Mouse (Mus musculus) C2C12 (cell line): ENCODE results near the gene Arsa. TPM values are rescaled to one million over a fixed set of nuclear protein-coding genes. Genes with fewer than 3 reads are reported as not detected.

Experiments used
- H3K27me3 ChIP-seq: one replicate; pipeline ENCODE4 v1.6.1; 2011; ENCODE audit not compliant: control insufficient read depth, insufficient read depth, insufficient read length
- H3K36me3 ChIP-seq: one replicate; pipeline ENCODE4 v1.6.1; 2011; ENCODE audit not compliant: control insufficient read depth, insufficient read depth
- H3K4me3 ChIP-seq: one replicate; pipeline ENCODE4 v1.5.1; 2011; ENCODE audit warnings: mild to moderate bottlenecking, control low read depth; ENCODE audit not compliant: poor library complexity, insufficient read depth, severe bottlenecking
- H3K79me2 ChIP-seq: one replicate; pipeline ENCODE4 v1.6.1; 2011; ENCODE audit not compliant: control insufficient read depth, insufficient read depth
- H3K79me3 ChIP-seq: one replicate; pipeline ENCODE4 v1.6.1; 2011; ENCODE audit warnings: low read depth, control low read depth
- H3ac ChIP-seq: one replicate; pipeline ENCODE3; 2011; ENCODE audit warnings: low read depth; ENCODE audit not compliant: control insufficient read depth, insufficient read length
- CEBPB ChIP-seq: IDR thresholded peaks from one replicate; pipeline ENCODE4 v1.6.1; 2011; ENCODE audit warnings: low read depth, mild to moderate bottlenecking, control low read depth, moderate library complexity
- CTCF ChIP-seq: IDR thresholded peaks from one replicate; pipeline ENCODE4 v1.5.1; 2011; ENCODE audit not compliant: control insufficient read depth, insufficient read depth, insufficient read length
- FOSL1 ChIP-seq: IDR thresholded peaks from one replicate; pipeline ENCODE4 v1.8.0; 2011; ENCODE audit warnings: mild to moderate bottlenecking, low read length; ENCODE audit not compliant: poor library complexity, insufficient read depth, severe bottlenecking
- MAX ChIP-seq: IDR thresholded peaks from one replicate; pipeline ENCODE4 v1.6.1; 2011; ENCODE audit warnings: mild to moderate bottlenecking, control low read depth
- MYOD1 ChIP-seq: IDR thresholded peaks from one replicate; pipeline ENCODE4 v1.6.1; 2011; ENCODE audit warnings: low read depth; ENCODE audit not compliant: control insufficient read depth, insufficient read length
- MYOG ChIP-seq: IDR thresholded peaks from one replicate; pipeline ENCODE4 v1.6.1; 2011; ENCODE audit not compliant: control insufficient read depth, insufficient read length; ENCODE audit errors: extremely low read depth
- USF1 ChIP-seq: IDR thresholded peaks from one replicate; pipeline ENCODE4 v1.6.1; 2011; ENCODE audit warnings: low read depth, mild to moderate bottlenecking, control low read depth, moderate library complexity
- long read RNA-seq, 2 experiments: library from polyadenylated mRNA; unstranded; transcript quantifications; one replicate each; pipeline ENCODE4 v2.0.0; 2019 to 2020
- polyA plus RNA-seq: library from polyadenylated mRNA; unstranded; fragments of >200 nt; fragmentation: generic; extraction: Trizol; gene quantifications from one replicate; pipeline ENCODE4 v1.2.1, GENCODE M21; 2012; ENCODE audit warnings: missing spikeins

The Arsa gene
- polyA plus RNA-seq: 22.3 TPM
- long read RNA-seq, experiment 1, partial matches to known transcripts: 26 of 27 reads
- long read RNA-seq, experiment 1, other reads (novel, unspliced or antisense): 1 of 27 reads
- long read RNA-seq, experiment 2, partial matches to known transcripts: 40 of 41 reads
- long read RNA-seq, experiment 2, other reads (novel, unspliced or antisense): 1 of 41 reads

DNA sequence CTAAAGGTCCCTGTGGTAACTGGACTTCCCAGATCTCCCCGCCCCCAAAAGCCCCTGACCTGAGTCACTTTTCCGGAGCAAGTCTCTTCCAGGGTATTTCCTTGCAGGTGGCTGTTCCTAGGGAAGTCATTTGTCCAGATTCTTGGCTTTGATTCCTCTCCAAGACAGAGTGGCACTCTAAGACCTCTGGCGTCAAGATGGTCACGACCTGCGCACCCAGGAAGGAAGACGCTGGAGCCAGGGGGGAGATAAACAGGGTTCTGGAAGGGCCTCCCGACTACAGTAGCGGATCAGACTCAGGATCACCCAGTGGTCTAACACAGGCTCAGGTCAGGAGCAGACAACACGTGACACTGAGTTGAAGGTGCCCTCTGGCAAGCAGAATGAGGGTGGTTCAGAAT, at the start of gene Arsa:
Gene Arsa (minus strand): TSS at position 335 of the 401 bp plus-strand sequence.
- peak within 1 kb of the TSS; percentile 46 for H3ac ChIP-seq
- H3K36me3 ChIP-seq: no peaks in the 10 kb centered on the region
- no peaks in the 10 kb centered on the region for H3K79me2 ChIP-seq
- peak within 1 kb of the TSS; percentile 45 for H3K4me3 ChIP-seq
- no peak for TF ChIP-seq MAX
- H3K27me3 ChIP-seq: no peaks in the 10 kb centered on the region
- H3K79me3 ChIP-seq: no peaks in the 10 kb centered on the region

- no peak for TF ChIP-seq MYOG
- TF ChIP-seq MYOD1: no peak
- no peak for TF ChIP-seq FOSL1
- TF ChIP-seq CTCF: no peak
- no peak for TF ChIP-seq CEBPB
- TF ChIP-seq MAX: no peak
- TF ChIP-seq USF1: no peak
- Histone ChIP-seq H3K27me3 (peaks cover 44% of the 10 kb centered on the region), H3K79me2 (no peaks in the 10 kb centered on the region), H3K4me3 (no peak overlapping the region), H3K36me3 (no peaks in the 10 kb centered on the region), H3ac (no peak overlapping the region), H3K79me3 (no peaks in the 10 kb centered on the region)
Observed at GRCm38 (mm10) chr15:89526776-89527325, 49.6 kb upstream of the Arsa start.

GRCm38 (mm10) chr15:89525896-89526295, 48.7 kb upstream of the Arsa start:
- H3K4me3 ChIP-seq: no peak overlapping the region
- TF ChIP-seq MYOD1 (no peak), CEBPB (no peak), MYOG (no peak), USF1 (no peak), FOSL1 (no peak), CTCF (no peak), MAX (no peak)
- peaks cover 44% of the 10 kb centered on the region for H3K27me3 ChIP-seq
- no peaks in the 10 kb centered on the region for H3K79me3 ChIP-seq
- H3ac ChIP-seq: no peak overlapping the region
- H3K79me2 ChIP-seq: no peaks in the 10 kb centered on the region
- H3K36me3 ChIP-seq: no peaks in the 10 kb centered on the region

DNA sequence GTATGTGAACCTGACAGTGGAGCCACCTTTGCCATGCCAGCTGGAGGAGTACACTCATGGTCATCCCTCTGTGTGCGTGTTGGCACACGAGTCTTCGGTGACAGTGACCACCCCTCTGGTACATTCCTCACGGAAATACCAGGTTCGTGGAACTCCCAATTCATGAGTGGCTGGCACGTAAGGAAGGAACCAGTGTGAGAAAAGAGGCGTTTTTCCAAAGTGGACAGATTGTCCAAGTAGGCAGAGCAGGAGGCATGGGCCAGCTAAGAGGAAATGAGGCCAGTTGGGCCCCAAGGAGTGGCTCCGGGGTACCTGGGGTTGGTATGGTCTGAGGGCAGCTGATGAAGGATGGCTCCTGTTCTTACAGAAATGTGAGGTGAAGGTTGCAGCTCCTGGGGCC, 48.2 kb upstream of the Arsa start:
- Histone ChIP-seq H3K79me2 (no peaks in the 10 kb centered on the region), H3K79me3 (no peaks in the 10 kb centered on the region), H3ac (no peak overlapping the region), H3K36me3 (no peaks in the 10 kb centered on the region), H3K27me3 (peaks cover 41% of the 10 kb centered on the region), H3K4me3 (no peak overlapping the region)
- TF ChIP-seq MYOG (no peak), USF1 (no peak), MYOD1 (no peak)

DNA sequence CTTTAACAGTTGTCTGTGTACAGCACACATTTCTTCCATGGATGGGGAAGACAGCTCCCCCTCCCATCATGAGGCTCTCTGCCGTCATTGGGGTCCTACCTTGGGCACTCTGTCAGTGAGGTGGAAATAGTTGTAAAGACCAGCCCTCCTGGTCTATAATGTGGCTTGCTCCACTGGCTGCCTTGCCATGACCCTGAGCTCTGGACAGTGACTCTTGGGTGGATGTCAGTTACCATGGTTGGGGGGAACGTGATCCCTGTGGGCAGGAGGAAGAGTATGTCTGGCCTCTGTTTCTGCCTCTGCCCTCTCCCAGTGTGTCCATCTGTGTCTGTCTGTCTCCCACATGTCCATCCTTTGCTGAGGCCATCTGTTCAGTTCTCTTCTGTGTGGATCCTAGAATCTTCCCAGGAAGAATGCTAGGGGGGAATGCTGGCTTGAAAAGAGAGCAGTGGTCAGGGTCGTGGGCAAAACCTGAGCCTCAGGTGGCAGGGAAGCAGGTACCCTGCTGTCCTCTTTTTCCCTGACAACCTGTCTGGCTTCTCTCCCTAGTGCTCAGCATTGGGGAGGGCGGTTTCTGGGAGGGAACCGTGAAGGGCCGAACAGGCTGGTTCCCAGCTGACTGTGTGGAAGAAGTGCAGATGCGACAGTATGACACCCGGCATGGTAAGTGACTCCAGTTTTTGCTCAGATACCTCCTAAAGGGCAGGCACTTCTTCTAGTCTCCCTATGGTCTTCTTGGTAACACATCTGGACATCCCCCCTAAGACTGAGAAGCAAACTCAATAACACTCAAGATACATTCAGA, 47.6 kb upstream of the Arsa start:
- TF ChIP-seq MYOG (no peak), MAX (no peak), FOSL1 (no peak), USF1 (no peak), MYOD1 (no peak), CEBPB (no peak), CTCF (no peak)
- Histone ChIP-seq H3K36me3 (no peaks in the 10 kb centered on the region), H3K27me3 (peaks cover 41% of the 10 kb centered on the region), H3K4me3 (no peak overlapping the region), H3K79me3 (no peaks in the 10 kb centered on the region), H3K79me2 (no peaks in the 10 kb centered on the region), H3ac (no peak overlapping the region)
